Mouse (Mus musculus): ENCODE measurements around the gene Trove2. TPM values are rescaled to one million over a fixed set of nuclear protein-coding genes. Genes with fewer than 3 reads are reported as not detected.
"Not testable (repeated sequence)": the region's sequence is repeated elsewhere in the genome, so short reads cannot be mapped to it uniquely, and the experiment has no call there.

Gene Trove2
- total RNA-seq, 2 experiments from 2014 or later: 28.3 to 28.8 TPM

DNA sequence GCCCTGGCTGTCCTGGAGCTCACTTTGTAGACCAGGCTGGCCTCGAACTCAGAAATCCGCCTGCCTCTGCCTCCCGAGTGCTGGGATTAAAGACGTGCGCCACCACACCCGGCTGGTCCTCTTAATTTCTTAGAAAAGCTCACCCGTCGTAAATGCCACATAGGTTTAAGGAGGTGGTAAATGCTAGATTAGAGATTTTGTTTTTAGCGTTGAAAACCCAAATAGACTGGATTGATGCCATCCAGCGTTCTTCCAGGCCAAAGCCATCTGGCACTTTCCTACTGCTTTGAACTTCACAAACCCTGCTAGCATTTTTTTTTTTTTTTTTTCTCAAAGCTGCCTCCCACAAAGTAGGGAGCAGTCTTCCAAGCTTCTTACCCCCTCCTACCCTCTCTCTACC lies 36.3 kb downstream of the Trove2 start:
- intact Hi-C loops (cut with DNase I): no loop called here
- peak in 1 of 2 experiments; percentile 60 for DNase-seq (ENCODE audit: low spot score in 2 of 2)

DNA sequence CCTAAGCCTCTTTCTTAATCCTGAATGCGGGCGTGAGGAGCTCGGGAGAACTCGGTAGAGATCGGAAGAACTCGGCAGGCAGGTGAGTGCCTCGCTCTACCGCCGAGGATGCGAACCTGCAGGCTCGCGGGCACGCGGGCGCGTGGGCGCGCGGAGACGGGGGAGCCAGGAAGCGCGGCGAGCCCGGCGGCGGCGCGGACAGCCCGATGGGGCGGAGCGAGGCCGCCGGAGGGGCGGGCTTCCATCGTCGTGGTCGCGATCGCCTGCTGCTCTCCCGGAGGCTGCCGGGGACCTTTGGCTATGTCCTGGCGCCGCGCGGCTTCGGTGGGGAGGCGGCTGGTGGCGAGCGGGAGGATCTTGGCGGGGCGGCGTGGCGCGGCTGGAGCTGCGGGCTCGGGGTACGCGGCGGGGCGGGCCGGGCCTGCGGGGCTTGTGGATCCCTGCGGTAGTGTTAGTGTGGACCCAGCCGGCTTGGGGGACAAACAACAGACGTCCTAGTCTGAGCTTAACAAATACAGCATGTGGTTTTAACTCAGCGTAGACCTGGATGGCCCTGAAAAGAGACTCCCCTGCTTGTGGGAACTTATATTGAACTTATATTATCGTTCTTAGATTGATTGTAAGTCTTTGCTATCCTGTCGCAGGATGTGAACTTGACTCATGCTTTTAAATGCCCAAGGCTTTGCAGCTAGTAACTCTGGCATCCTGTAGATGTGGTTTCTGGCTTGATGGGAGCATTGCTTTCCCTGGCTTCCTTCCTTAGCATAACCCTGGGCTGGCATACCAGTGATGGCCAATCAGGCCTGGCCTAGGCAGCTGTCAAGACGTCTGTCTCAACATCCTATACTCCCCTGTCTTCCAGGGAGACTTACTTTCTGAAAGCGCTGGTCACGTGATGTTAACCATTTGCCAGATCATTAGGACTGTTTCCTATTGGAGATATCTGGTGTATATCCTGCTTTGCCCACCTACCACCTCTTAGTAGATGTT lies 37.2 kb downstream of the Trove2 start:
- peak; percentile 90 to 94 for DNase-seq (ENCODE audit: low spot score in 2 of 2)
- intact Hi-C loops (cut with DNase I): loop anchor here (1.0 kb wide), 1 partner anchor 37 kb away; the partner anchor contains the start of gene Cdc73

DNA sequence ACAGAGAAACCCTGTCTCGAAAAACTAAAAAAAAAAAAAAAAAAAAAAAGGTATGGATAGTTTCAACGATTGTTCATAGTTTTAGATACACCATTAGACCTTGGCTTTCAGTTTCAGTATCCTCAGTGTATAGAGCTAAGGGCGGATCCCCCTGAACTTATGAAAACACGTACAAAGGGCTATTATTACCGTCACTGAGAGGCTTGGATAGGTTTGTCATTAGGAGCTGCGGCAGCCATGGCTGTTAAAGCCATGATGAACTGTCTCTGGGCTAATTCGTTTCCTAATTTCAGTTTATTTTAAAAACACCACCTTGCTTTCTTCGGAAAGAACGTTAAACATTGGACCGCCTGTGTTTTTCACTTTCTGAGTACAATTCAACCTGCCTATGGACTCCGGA lies 38.1 kb downstream of the Trove2 start:
- no peak for DNase-seq (ENCODE audit: low spot score in 2 of 2)
- intact Hi-C loops (cut with DNase I): loop anchor here (1.0 kb wide), 1 partner anchor 37 kb away; the partner anchor contains the start of gene Cdc73

DNA sequence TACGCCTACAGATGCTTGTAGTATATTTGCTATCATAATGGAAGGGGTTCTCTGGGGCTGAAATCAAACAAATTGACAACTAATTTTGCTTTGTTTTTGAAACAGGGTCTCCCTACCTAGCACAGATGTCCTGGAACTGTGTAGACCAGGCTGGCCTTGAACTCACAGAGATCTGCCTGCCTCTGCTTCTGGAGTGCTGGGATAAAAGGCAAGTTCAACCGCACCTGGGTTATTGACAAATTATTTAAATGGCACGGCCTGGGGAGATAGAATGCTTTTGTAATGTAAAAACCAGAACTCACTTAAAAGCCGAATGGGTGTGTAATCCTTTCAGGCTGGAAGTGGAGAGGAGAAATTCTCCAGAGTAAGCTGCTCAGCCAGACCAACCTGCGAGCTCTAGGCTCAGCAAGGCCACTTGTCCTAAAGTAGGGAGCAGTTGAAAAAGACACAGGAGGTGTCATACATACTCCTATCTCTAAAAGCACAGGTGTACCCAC lies 42.9 kb downstream of the Trove2 start:
- intact Hi-C loops (cut with DNase I): no loop called here
- no peak for DNase-seq (ENCODE audit: low spot score in 2 of 2)

DNA sequence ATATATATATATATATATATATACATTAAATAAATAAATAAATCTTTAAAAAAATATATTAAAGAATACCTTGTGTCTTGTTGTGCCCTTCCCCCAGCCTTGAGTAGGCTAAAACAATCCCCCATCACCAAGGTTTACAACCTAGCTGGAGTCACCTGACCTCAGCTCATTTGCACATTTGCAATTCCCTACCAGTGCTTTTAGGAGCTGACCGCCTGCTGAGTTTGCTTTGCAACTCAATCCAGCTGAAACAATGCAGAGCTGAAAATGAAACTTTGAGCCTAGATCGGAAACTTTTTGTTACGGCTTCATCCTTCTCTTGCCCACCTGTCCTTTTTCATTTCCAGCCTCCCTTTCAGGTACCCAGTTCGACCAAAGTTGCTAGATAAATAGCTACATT lies 45.2 kb downstream of the Trove2 start:
- no peak for DNase-seq (ENCODE audit: low spot score in 2 of 2)
- intact Hi-C loops (cut with DNase I): no loop called here

DNA sequence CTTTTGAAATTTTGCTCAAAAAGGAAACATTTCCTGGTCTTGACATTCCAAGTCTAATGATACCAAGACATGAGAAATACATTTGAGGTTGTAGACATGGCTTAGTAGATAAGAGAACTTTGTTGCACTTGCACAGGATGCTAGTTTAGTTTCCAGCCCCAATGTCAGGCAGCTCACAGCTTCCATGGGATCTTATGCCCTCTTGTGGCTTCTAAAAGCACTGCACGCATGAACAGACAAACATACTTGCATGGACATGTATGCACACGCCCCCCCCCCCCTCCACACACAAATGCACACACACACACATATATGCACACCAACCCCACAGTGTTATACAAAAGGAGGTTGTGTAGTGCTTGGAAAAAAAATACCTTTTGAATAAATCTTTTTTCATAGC lies 46.0 kb downstream of the Trove2 start:
- no peak for DNase-seq (ENCODE audit: low spot score in 2 of 2)
- intact Hi-C loops (cut with DNase I): no loop called here

DNA sequence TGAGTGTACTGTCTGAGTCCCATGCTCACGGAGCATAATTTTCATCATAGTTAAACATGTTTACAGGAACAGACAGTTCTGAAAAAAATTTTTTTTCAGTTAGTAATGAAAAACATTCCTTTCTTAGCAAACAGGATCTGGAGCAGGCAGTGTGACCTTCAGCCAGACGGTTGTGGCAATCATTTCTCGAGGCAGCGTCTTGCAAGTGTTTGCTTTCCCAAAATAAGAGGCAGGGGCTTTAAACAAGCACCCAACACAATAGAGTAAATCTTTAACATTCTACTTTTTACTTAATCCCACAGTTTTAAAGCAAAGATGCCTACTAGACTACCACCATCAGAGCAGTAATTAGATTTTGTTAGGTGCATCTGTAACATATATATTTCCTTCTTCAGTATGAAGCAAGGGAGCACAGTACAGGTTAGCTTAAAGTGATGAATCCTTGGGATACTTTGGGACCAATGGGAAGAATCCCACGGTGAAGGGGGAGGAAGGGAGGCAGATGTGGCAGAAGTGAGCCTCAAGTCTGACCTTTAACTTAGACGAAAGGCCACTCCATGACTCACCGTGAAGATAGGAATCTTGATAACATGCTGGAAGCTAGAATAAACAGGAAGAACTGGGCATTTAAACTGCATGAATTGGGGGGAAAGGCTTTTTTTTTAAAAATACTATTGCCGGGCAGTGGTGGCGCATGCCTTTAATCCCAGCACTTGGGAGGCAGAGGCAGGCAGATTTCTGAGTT lies 49.0 kb downstream of the Trove2 start:
- intact Hi-C loops (cut with DNase I): no loop called here
- DNase-seq (ENCODE audit: low spot score in 2 of 2): no peak

DNA sequence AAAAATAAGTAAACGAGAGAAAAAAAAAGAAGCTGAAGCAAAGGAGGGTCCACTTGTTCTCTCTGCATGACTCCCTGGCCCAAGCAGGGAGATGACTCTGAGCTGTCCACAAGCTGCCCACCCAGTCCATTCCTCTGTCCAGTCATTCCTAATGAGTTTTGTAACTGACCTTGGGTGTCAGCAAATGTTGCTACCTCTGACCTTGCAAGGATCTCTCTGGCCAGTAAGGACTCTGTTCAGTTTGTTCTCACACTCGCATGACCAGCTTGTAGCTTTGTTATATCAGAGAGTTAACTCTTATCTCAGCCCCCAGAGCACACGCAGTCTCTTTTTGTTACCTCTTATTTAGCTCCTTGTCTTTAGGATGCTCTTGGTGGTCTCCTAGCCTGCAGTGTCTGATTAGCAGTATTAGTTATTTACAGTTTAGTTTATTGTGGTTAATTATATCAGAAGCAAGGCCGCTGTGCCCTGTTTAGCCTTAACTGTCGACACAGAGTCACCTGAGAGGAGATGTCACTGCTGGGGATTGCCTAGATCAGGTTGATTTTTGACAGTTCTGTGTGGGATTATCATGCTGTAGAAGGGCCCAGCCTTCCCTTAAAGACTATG lies 52.3 kb downstream of the Trove2 start:
- intact Hi-C loops (cut with DNase I): no loop called here

DNA sequence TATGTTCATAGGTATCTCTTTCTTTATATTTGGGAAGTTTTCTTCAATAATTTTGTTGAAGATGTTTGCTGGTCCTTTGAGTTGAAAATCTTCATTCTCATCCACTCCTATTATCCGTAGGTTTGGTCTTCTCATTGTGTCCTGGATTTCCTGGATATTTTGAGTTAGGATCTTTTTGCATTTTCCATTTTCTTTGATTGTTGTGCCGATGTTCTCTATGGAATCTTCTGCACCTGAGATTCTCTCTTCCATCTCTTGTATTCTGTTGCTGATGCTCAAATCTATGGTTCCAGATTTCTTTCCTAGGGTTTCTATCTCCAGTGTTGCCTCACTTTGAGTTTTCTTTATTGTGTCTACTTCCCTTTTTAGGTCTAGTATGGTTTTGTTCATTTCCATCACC lies 60.8 kb downstream of the Trove2 start, which contains the start of gene Glrx2:
Gene Glrx2, plus strand, starts transcription at position 301 of the 400 bp plus-strand sequence.
- intact Hi-C loops (cut with DNase I); DNase-seq (ENCODE audit: low spot score in 2 of 2): not testable (repeated sequence)

More for the DNA sequence above, 52.3 kb downstream of the Trove2 start:
- no peak for DNase-seq (ENCODE audit: low spot score in 2 of 2)

DNA sequence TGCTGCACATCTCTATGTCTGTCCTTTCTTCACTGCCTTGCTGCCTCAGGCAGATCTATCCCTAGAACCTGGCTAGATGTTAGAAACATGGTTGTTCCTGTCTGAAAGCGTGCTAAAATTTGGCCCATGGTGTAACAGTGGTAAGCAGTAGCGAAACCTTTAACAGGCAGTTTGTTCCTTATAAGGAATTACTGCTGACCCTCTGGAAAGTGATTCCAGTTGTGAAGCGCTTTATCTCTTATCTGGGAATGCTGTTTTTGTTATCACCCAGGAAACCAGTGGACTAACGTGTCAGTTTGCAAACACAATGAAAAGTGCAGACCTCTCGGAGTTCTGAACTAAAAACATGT lies 66.3 kb downstream of the Trove2 start:
- no peak for DNase-seq (ENCODE audit: low spot score in 2 of 2)
- intact Hi-C loops (cut with DNase I): no loop called here

DNA sequence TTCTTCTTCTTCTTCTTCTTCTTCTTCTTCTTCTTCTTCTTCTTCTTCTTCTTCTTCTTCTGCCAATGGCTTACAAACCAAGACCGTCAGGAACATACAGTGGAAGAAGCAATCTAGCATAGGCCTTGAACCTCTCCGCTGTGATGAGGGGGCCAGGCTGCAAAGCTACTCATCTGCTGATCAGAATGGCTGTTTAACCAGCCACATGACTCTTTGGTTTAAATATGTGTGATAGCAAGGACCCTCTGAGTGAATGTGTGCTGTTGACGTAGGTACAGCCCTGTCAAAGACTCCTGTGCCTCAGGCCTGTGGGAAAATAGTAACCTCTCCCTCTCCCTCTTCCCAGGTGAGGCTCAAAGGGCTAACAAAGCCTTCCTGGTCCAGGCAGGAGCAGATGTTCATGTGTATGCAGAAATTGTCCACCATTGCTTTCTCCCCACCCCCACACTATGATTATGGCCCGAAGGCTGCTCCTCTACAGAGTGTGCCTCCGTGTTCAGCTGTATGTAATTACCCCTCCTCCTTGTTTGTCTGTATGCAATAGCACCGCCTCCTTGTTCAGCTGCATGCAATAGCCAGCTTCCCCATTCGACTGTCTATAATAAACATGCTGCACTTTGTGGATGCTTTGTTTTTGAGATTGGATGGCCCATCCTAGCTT lies 66.8 kb downstream of the Trove2 start:
- intact Hi-C loops (cut with DNase I): no loop called here
- DNase-seq (ENCODE audit: low spot score in 2 of 2): no peak

DNA sequence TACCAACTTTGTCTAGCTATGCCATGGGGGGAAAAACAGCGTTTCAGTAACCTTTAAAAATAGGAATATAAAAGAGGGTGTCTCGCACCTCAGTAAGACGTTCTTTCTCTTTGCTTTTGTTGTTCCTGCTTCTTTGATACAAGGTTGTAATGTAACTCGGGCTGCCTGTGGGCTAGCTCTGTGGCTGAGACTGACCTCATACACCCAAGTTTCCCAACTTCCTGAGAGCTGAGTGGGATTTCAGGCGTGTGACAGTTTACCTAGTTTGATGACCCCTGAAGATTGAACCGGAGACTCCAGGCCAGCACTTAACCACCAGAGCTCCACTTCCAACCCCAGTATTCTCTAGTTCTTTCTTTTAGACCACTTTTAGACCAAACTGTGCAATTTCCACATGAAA lies 68.5 kb downstream of the Trove2 start:
- intact Hi-C loops (cut with DNase I): no loop called here
- no peak for DNase-seq (ENCODE audit: low spot score in 2 of 2)

DNA sequence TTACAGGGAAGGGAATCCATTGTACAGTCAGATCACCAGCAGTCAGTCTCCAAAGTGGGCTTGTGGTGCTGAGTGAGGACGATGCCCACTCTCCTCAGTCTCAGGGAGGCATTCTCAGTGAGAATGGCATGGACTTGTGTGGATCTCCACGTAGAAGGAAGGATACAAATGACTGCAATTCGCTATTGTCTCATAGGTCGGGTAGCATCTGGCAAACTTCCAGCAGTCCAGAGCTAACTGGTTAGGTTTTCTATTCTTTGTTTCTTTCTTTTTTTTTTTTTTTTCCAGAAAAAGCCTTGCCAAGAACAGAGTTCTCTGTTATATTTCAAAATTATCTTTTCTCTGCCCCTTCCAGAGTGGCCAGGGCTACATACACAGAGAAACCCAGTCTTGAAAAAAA lies 69.9 kb downstream of the Trove2 start:
- intact Hi-C loops (cut with DNase I): no loop called here
- no peak for DNase-seq (ENCODE audit: low spot score in 2 of 2)

DNA sequence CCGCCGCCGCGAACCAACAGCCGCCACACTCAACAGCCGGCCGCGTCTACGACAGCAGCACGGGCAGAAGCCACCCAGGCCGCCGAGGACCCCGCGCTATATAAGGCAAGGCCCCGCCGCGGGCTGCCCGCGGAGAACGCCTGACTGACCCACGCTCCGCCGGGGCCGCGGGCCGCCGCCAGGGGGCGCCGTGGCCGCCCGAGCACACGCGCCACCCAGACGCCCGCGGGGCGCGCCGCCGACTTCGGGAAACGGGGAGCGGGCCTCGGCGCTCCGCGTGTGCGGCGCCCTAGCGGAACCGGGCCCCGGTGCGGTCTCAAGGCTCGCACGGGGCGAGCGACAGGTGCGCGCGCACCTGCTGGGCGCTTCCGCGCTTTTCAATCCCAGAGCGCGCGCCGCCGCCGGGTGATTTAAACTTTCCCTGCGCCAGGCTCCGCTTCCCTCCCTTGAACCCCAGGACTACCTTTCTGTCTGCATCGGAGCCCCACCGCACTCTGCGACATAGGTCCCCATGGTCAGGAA lies 74.1 kb downstream of the Trove2 start, which contains the start of gene Cdc73:
Gene Cdc73, minus strand, starts transcription at position 153 of the 522 bp plus-strand sequence.
- intact Hi-C loops (cut with DNase I): loop anchor here (1.0 kb wide), 1 partner anchor 36 kb away; no protein-coding TSS in a partner anchor
- DNase-seq (ENCODE audit: low spot score in 2 of 2): peak; percentile 91 to 93

DNA sequence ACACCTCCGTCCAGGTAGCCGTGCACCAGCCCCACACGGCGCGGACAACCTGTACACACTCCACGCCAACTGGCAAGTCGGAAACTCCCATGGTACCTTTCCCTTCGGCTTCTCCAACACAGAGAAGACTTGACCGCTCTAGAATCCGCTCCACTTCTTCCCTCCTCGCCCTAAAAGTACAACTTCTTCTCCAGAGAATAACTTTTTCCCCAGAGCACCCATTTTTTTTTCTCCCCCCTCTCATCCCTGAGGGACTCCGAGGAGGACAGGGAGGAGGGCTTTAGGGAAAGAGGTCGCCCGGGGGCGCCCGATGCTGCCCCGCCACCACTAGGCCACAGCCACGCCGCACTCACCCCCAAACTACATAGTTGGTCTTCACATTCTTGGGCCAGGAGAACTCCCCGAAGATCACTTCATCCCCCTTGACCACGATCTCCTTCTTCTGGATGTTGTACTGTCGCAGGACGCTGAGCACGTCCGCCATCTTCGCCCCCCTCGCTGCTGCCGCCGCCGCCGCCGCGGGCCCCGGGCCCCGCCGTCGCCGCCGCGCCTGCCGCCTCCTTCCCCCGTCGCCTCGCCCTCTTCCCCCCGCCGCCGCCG lies 74.6 kb downstream of the Trove2 start:
- intact Hi-C loops (cut with DNase I): loop anchor here (1.0 kb wide), 1 partner anchor 37 kb away; no protein-coding TSS in a partner anchor
- peak in 1 of 2 experiments; percentile 32 for DNase-seq (ENCODE audit: low spot score in 2 of 2)

DNA sequence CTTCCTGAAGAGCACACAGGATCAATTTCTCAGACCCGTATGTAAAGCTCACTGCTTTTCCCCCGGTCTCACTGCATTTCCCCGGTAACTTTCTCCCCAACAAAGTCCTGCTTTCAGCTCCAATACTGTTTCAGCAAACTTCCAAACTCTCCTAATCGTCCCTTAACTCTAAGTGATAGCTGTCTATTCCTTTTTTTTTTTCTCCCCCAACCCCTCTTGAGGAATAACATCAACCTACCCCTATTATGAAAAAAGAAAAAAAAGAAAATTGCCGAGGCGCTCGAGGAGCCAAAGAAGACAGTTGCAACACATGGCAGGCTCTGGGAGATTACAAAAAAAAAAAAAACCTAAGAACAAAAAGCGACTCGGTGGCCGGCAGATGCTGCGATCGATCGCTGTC lies 75.1 kb downstream of the Trove2 start:
- no peak for DNase-seq (ENCODE audit: low spot score in 2 of 2)
- intact Hi-C loops (cut with DNase I): loop anchor here (1.0 kb wide), 1 partner anchor 38 kb away; no protein-coding TSS in a partner anchor
